ENCODE assay signal across 26 mouse cellular contexts in genomic region chr11:67133526-67133925, GRCm38 (mm10). TPM values are rescaled to one million over a fixed set of nuclear protein-coding genes. Genes with fewer than 3 reads are reported as not detected.
"Had no signal": no experiment of that assay in that cellular context is flagged by ENCODE, and none has a peak within 500 bp of the region (broad histone marks: within the 10 kb centered on the region; RNA-seq: fewer than 3 reads in every experiment).

No protein-coding gene starts in this region.

- DNase-seq: cerebellum, adult 8-10 months; cerebellum, adult 9-10 months; cerebellum, adult 9-11 months; cerebellum, postnatal 10 days; cerebellum, postnatal 14 days; cerebellum, postnatal 25 days; cerebellum, postnatal 36 days; embryo, embryonic 11 days; forebrain, postnatal 0 days; gastrocnemius, postnatal 14 days; gastrocnemius, postnatal 25 days; gastrocnemius, postnatal 36 days; heart, adult 18-20 months; heart, adult 2 months had no signal

- H3K4me3 ChIP-seq: embryonic facial prominence, embryonic 10.5 days; embryonic facial prominence, embryonic 12.5 days; embryonic facial prominence, embryonic 13.5 days; embryonic facial prominence, embryonic 15.5 days; erythroblast, embryonic 14.5 days; forebrain, embryonic 10.5 days; forebrain, embryonic 12.5 days; forebrain, embryonic 13.5 days; forebrain, embryonic 15.5 days; heart, adult 2 months; heart, embryonic 10.5 days had no signal

- H3K27ac ChIP-seq: embryonic facial prominence, embryonic 10.5 days; embryonic facial prominence, embryonic 12.5 days; embryonic facial prominence, embryonic 13.5 days; embryonic facial prominence, embryonic 15.5 days; forebrain, embryonic 10.5 days; forebrain, embryonic 12.5 days; forebrain, embryonic 13.5 days; forebrain, embryonic 15.5 days; heart, adult 2 months; heart, embryonic 10.5 days had no signal

RNA-seq across cellular contexts. Expression of gene Myh2, which starts 37.3 kb away (rescaled TPM):
- total RNA-seq: common myeloid progenitor, adult 5-6 weeks; granulocyte monocyte progenitor cell, adult 5-6 weeks; heart, adult 18-20 months; heart, adult 2 months had no signal

RNA-seq across cellular contexts. Expression of gene Myh3, which starts 55.4 kb away (rescaled TPM):
- total RNA-seq: common myeloid progenitor, adult 5-6 weeks; granulocyte monocyte progenitor cell, adult 5-6 weeks; heart, adult 2 months had no signal
